Mouse (Mus musculus) limb, embryonic 13.5 days (tissue): Measurements from ENCODE around the gene Rasl10b. TPM values are rescaled to one million over a fixed set of nuclear protein-coding genes. Genes with fewer than 3 reads are reported as not detected.

Experiments
- ATAC-seq: fragments of 200-750 bp; cut with Nextera tagmentation; 2 replicates; pipeline ENCODE4 v1.8.0; 2017; ENCODE audit warnings: low read depth, moderate number of reproducible peaks, moderate TSS enrichment; ENCODE audit not compliant: low FRiP score
- H3K27ac ChIP-seq: fragments of 300-500 bp; sonication (generic); 2 replicates; pipeline ENCODE4 v1.5.1; 2015; ENCODE audit warnings: inconsistent platforms, mild to moderate bottlenecking, moderate library complexity
- H3K27me3 ChIP-seq: fragments of 300-500 bp; sonication (generic); 2 replicates; pipeline ENCODE4 v1.6.1; 2015; ENCODE audit warnings: mild to moderate bottlenecking, inconsistent platforms
- H3K36me3 ChIP-seq: fragments of 300-500 bp; sonication (generic); 2 replicates; pipeline ENCODE4 v1.6.1; 2015; ENCODE audit warnings: inconsistent platforms, mild to moderate bottlenecking, moderate library complexity
- H3K4me1 ChIP-seq: fragments of 300-500 bp; sonication (generic); 2 replicates; pipeline ENCODE4 v1.6.1; 2015; ENCODE audit warnings: inconsistent platforms
- H3K4me2 ChIP-seq: fragments of 300-500 bp; sonication (generic); replicated peaks from 2 replicates; pipeline ENCODE4 v1.6.1; 2015; ENCODE audit warnings: inconsistent platforms, mild to moderate bottlenecking, moderate library complexity
- H3K4me3 ChIP-seq: fragments of 300-500 bp; sonication (generic); 2 replicates; pipeline ENCODE4 v1.5.1; 2015; ENCODE audit warnings: moderate library complexity, mild to moderate bottlenecking, inconsistent platforms
- H3K9ac ChIP-seq: fragments of 300-500 bp; sonication (generic); 2 replicates; pipeline ENCODE4 v1.6.1; 2015; ENCODE audit warnings: mild to moderate bottlenecking, inconsistent platforms
- H3K9me3 ChIP-seq: fragments of 300-500 bp; sonication (generic); 2 replicates; pipeline ENCODE4 v1.6.1; 2016; ENCODE audit warnings: inconsistent platforms
- WGBS: fragments of 180-500 bp; shearing (Covaris S2); methylation state at CpG from one replicate; pipeline ENCODE4 v1.1.7; 2015; 5-methylcytosine and 5-hydroxymethylcytosine counted together
- polyA plus RNA-seq: library from polyadenylated mRNA; unstranded; fragments of >200 nt; fragmentation: Nextera tagmentation; extraction: Ambion mirVana; gene quantifications from 2 replicates; pipeline ENCODE4 v1.2.1, GENCODE M21; 2015

Rasl10b gene
- polyA plus RNA-seq, 1 experiment from 2014 or later = 4.1 TPM

- no peak overlapping the region for H3K27ac ChIP-seq
- ATAC-seq = no peak
- peaks cover 37% of the 10 kb centered on the region for H3K27me3 ChIP-seq
- no peak overlapping the region for H3K4me2 ChIP-seq
- H3K9ac ChIP-seq = no peak overlapping the region
- H3K4me1 ChIP-seq = peaks cover 10% of the 10 kb centered on the region
- H3K36me3 ChIP-seq = peaks cover 13% of the 10 kb centered on the region
- 37% methylated on average over 8 of the region's 8 CpGs for WGBS
- H3K9me3 ChIP-seq = no peaks in the 10 kb centered on the region
- H3K4me3 ChIP-seq = no peak overlapping the region
Measured at GRCm38 (mm10) chr11:83408242-83408641, 695 bp upstream of the Rasl10b start.

GRCm38 (mm10) chr11:83409792-83410291 lies 905 bp downstream of the Rasl10b start:
- WGBS = under 1% methylated on average over 38 of the region's 40 CpGs
- Histone ChIP-seq H3K4me2 (peak overlapping the region; percentile 91), H3K36me3 (no peaks in the 10 kb centered on the region), H3K4me1 (peaks cover 10% of the 10 kb centered on the region), H3K27ac (no peak overlapping the region), H3K4me3 (peak overlapping the region; percentile 86), H3K9me3 (no peaks in the 10 kb centered on the region), H3K27me3 (peaks cover 39% of the 10 kb centered on the region), H3K9ac (peak overlapping the region; percentile 76)
- peak; percentile 33; the same call in 1 of the 2 replicates for ATAC-seq

GRCm38 (mm10) chr11:83410510-83410909 lies 1.6 kb downstream of the Rasl10b start:
- H3K36me3 ChIP-seq = no peaks in the 10 kb centered on the region
- H3K9ac ChIP-seq = peak overlapping the region; percentile 76; the same call in 1 of the 2 replicates
- 44% methylated on average over 6 of the region's 6 CpGs for WGBS
- H3K4me3 ChIP-seq = peak overlapping the region; percentile 86; the same call in 1 of the 2 replicates
- peaks cover 10% of the 10 kb centered on the region for H3K4me1 ChIP-seq
- peak overlapping the region; percentile 91 for H3K4me2 ChIP-seq
- no peaks in the 10 kb centered on the region for H3K9me3 ChIP-seq
- no peak overlapping the region for H3K27ac ChIP-seq
- peaks cover 39% of the 10 kb centered on the region for H3K27me3 ChIP-seq
- ATAC-seq = no peak

DNA sequence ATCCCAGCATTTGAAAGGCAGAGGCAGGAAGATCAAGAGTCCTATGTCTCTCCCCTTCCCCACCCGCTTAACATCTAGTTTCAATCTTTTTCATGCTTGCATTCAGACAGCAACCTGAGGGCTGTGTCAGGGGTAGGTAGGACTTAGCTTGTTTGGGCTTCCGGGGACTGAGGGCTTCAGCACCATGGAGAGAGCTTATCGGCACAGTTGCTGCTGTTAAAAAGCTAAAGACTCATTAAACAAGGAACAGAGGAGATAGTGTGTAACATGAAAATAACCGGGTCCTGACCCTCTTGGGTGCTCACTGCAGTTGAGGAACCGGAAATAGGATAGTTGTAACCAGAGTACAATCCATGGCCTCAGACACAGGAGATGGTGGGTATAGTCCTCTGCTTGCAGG lies 8.1 kb downstream of the Rasl10b start:
- Histone ChIP-seq H3K9me3 (no peaks in the 10 kb centered on the region), H3K36me3 (no peaks in the 10 kb centered on the region), H3K4me3 (no peak overlapping the region), H3K27me3 (peaks cover 61% of the 10 kb centered on the region), H3K4me1 (peaks cover 5% of the 10 kb centered on the region), H3K27ac (no peak overlapping the region), H3K4me2 (no peak overlapping the region), H3K9ac (no peak overlapping the region)
- ATAC-seq = no peak
- 6% methylated on average over 5 of the region's 5 CpGs for WGBS

- peaks cover 57% of the 10 kb centered on the region for H3K27me3 ChIP-seq
- H3K4me2 ChIP-seq = no peak overlapping the region
- WGBS = 73% methylated on average over 7 of the region's 7 CpGs
- no peak overlapping the region for H3K4me3 ChIP-seq
- no peaks in the 10 kb centered on the region for H3K9me3 ChIP-seq
- ATAC-seq = no peak
- H3K36me3 ChIP-seq = no peaks in the 10 kb centered on the region
- peaks cover 5% of the 10 kb centered on the region for H3K4me1 ChIP-seq
- no peak overlapping the region for H3K9ac ChIP-seq
- no peak overlapping the region for H3K27ac ChIP-seq
Measured at GRCm38 (mm10) chr11:83417708-83418107, 8.8 kb downstream of the Rasl10b start.

DNA sequence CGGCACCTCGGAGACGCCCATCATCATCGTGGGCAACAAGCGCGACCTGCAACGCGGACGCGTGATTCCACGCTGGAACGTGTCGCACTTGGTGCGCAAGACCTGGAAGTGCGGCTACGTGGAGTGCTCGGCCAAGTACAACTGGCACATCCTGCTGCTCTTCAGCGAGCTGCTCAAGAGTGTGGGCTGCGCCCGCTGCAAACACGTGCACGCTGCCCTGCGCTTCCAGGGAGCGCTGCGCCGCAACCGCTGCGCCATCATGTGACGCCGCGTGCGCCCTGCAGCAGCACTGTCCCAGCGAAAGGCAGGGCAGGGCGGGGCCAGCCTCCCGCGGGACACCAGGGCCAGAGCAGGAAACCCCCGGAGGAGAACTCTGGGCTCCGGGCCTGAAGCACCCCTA lies 9.6 kb downstream of the Rasl10b start:
- no peak overlapping the region; the same call in 1 of the 2 replicates for H3K4me2 ChIP-seq
- 0 out of 2 replicates have a peak overlapping the region, but pooled peaks have one; percentile 7 for H3K4me3 ChIP-seq
- no peak for ATAC-seq
- peaks cover 50% of the 10 kb centered on the region for H3K27me3 ChIP-seq
- H3K36me3 ChIP-seq = no peaks in the 10 kb centered on the region
- 6% methylated on average over 38 of the region's 38 CpGs for whole genome bisulfite sequencing
- H3K9me3 ChIP-seq = no peaks in the 10 kb centered on the region
- H3K27ac ChIP-seq = no peak overlapping the region
- H3K9ac ChIP-seq = no peak overlapping the region
- H3K4me1 ChIP-seq = peaks cover 5% of the 10 kb centered on the region

DNA sequence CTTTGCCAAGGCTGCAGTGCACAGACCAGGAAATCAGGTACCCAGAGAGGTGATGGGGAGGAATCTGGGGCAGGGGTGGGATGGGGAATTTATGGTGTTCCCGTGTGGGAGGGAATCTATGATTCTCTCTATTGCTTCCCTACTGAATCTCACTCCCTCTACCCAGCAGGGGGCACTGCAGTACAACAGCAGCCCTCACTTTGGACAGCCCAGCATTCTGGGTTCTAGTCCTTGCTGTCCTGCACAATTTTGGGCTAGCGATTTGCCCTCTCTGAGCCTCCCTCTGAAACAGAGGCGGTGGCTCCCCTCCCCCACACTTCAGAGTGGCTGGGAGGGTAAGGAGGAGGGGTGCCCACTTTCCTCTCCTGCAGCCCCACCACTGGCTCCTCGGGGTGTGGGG lies 11.4 kb downstream of the Rasl10b start:
- H3K27ac ChIP-seq = no peak overlapping the region
- H3K9ac ChIP-seq = no peak overlapping the region
- H3K36me3 ChIP-seq = no peaks in the 10 kb centered on the region
- WGBS = 42% methylated on average over 4 of the region's 4 CpGs
- ATAC-seq = no peak
- peaks cover 5% of the 10 kb centered on the region for H3K4me1 ChIP-seq
- no peak overlapping the region for H3K4me2 ChIP-seq
- H3K9me3 ChIP-seq = no peaks in the 10 kb centered on the region
- no peak overlapping the region for H3K4me3 ChIP-seq
- H3K27me3 ChIP-seq = peaks cover 51% of the 10 kb centered on the region

DNA sequence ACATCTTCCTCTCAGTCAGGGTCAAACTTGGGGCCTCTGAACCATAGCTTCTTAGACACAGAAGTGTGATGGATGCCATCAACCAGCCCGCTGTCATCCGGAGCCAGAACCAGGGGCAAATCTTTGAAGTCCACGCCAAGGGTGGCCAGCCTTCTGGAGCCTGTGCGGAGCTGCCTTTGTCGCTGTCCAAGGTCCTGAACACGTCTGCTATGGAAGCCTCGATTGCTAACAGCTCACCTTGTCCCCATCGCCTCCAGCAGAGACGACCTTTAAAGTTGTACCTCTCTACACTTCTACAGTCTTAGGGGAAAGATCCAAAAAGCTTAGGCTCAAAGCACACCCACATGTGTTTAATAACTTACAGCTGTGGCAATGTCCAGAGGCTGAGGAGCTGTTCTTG lies 12.4 kb downstream of the Rasl10b start:
- peaks cover 60% of the 10 kb centered on the region for H3K27me3 ChIP-seq
- WGBS = under 1% methylated on average over 9 of the region's 9 CpGs

GRCm38 (mm10) chr11:83424681-83425080 lies 15.7 kb downstream of the Rasl10b start:
- H3K27ac ChIP-seq = no peak overlapping the region
- no peak overlapping the region for H3K4me2 ChIP-seq
- H3K27me3 ChIP-seq = peaks cover 69% of the 10 kb centered on the region
- H3K9ac ChIP-seq = no peak overlapping the region
- 8% methylated on average over 8 of the region's 8 CpGs for WGBS
- no peak overlapping the region for H3K4me3 ChIP-seq
- no peaks in the 10 kb centered on the region for H3K9me3 ChIP-seq
- H3K4me1 ChIP-seq = 0 out of 2 replicates have a peak, but pooled peaks cover 4% of the 10 kb centered on the region
- no peaks in the 10 kb centered on the region for H3K36me3 ChIP-seq
- no peak for ATAC-seq

More for the DNA sequence above, 12.4 kb downstream of the Rasl10b start:
- Histone ChIP-seq H3K4me2 (no peak overlapping the region), H3K27ac (no peak overlapping the region), H3K4me3 (no peak overlapping the region), H3K36me3 (no peaks in the 10 kb centered on the region), H3K9me3 (no peaks in the 10 kb centered on the region), H3K4me1 (peaks cover 5% of the 10 kb centered on the region), H3K9ac (no peak overlapping the region)
- ATAC-seq = no peak

- H3K4me2 ChIP-seq = peak overlapping the region; percentile 38
- H3K9me3 ChIP-seq = no peaks in the 10 kb centered on the region
- ATAC-seq = no peak
- H3K27ac ChIP-seq = no peak overlapping the region
- H3K9ac ChIP-seq = no peak overlapping the region
- 36% methylated on average over 17 of the region's 17 CpGs for WGBS
- H3K4me3 ChIP-seq = peak overlapping the region; percentile 14; the same call in 1 of the 2 replicates
- peaks cover 61% of the 10 kb centered on the region for H3K27me3 ChIP-seq
- H3K36me3 ChIP-seq = no peaks in the 10 kb centered on the region
- 0 out of 2 replicates have a peak, but pooled peaks cover 5% of the 10 kb centered on the region for H3K4me1 ChIP-seq
Measured at GRCm38 (mm10) chr11:83426964-83427363, 18.0 kb downstream of the Rasl10b start.

DNA sequence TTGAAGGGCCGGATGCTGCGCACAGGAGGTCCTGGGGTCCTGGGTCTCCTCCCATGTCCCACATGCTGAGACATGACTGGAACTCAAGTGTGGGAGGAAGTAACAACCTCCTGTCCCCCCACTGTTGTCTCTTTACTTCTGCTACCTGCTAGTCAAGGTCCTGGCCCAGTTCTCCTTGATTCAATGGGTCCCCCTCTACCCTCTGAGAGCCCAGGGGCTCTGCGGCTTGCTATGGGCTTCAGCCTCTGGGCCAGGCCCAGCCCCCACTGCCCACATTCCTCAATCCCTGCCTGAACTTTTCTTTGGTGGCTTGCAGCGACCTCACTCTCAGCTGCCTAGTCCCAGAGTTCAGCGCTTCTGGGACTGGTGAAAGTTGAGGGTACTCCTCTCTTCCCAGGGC lies 20.4 kb downstream of the Rasl10b start, which contains the start of gene Gas2l2:
TSS of gene Gas2l2 (minus strand) at position 101 of the 400 bp plus-strand sequence.
- WGBS = 51% methylated on average over 5 of the region's 5 CpGs
- no peaks in the 10 kb centered on the region for H3K9me3 ChIP-seq
- peak within 1 kb of the TSS; percentile 21; the same call in 1 of the 2 replicates for H3K4me2 ChIP-seq
- H3K9ac ChIP-seq = no peak within 1 kb of the TSS
- H3K4me3 ChIP-seq = no peak within 1 kb of the TSS
- no peak for ATAC-seq
- no peaks in the 10 kb centered on the region for H3K36me3 ChIP-seq
- H3K27me3 ChIP-seq = peaks cover 58% of the 10 kb centered on the region
- H3K27ac ChIP-seq = no peak within 1 kb of the TSS
- H3K4me1 ChIP-seq = 0 out of 2 replicates have a peak, but pooled peaks cover 5% of the 10 kb centered on the region

DNA sequence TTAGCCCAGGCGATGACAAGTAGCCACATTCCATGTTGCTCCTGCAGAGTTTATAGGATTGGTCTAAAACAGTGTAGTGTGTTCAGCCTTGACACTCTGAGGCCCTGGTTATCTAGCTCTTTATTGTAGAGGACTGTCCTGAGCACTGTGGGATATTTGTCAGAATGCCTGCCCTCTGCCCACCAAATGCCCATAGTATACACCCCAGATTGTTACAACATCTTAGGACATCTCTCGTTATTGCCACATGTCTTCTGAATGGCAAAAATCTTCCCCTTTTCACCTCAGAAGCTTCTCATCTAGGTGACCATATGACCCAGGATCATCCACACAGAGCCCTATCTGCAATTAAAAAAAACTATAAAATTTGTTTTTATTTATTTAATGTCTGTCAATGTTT lies 23.6 kb downstream of the Rasl10b start:
- H3K36me3 ChIP-seq = no peaks in the 10 kb centered on the region
- H3K27ac ChIP-seq = no peak overlapping the region
- ATAC-seq = no peak
- no peaks in the 10 kb centered on the region for H3K9me3 ChIP-seq
- no peak overlapping the region for H3K4me2 ChIP-seq
- 0 out of 2 replicates have a peak, but pooled peaks cover 5% of the 10 kb centered on the region for H3K4me1 ChIP-seq
- H3K27me3 ChIP-seq = peaks cover 43% of the 10 kb centered on the region
- 72% methylated on average over 2 of the region's 2 CpGs for WGBS
- H3K9ac ChIP-seq = no peak overlapping the region
- no peak overlapping the region for H3K4me3 ChIP-seq

DNA sequence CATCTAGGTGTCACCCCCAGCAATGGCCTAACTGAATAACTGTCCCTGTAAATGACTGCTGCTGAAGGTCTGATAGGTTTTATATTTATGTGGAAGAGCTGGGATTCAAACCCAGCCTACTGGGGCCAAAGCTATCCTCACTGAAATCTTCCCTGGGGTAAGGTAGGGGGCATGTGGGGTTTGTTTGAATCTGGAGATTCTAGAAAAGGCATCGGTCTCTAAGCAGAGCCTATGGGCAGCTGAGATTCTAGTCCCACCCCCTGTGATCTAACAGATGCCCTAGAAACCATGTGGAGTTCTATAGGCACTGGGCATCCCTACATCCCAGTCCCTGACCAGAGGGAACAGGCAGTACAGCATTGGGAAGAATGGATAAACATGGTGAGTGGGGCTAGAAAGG lies 28.4 kb downstream of the Rasl10b start, which contains the start of gene 1700020L24Rik:
TSS of gene 1700020L24Rik (plus strand) at position 301 of the 400 bp plus-strand sequence.
- no peaks in the 10 kb centered on the region for H3K9me3 ChIP-seq
- no peak within 1 kb of the TSS for H3K27ac ChIP-seq
- no peak within 1 kb of the TSS for H3K4me2 ChIP-seq
- H3K36me3 ChIP-seq = no peaks in the 10 kb centered on the region
- peaks cover 25% of the 10 kb centered on the region for H3K27me3 ChIP-seq
- no peak for ATAC-seq
- 0 out of 2 replicates have a peak, but pooled peaks cover 4% of the 10 kb centered on the region for H3K4me1 ChIP-seq
- H3K4me3 ChIP-seq = no peak within 1 kb of the TSS
- no peak within 1 kb of the TSS for H3K9ac ChIP-seq
- 88% methylated on average over 1 of the region's 1 CpGs for WGBS
